17 mouse cellular contexts compared by ENCODE assay signal in genomic region chr9:113305761-113306160, GRCm38 (mm10).
A peak's percentile ranks its signal among the peaks of the same experiment; 100 is the strongest.
DNase-seq lines count a peak whose midpoint lies in the region.
"Had no signal": no experiment of that assay in that cellular context is flagged by ENCODE, and none has a peak within 500 bp of the region (broad histone marks: within the 10 kb centered on the region; RNA-seq: fewer than 3 reads in every experiment).

No protein-coding gene starts in this region.

- DNase-seq in cerebellum, postnatal 10 days: peak; percentile 16 to 44
- no peak for DNase-seq in cerebellum, adult 11 months
- peak; percentile 16 to 33 for DNase-seq in layer of hippocampus, postnatal 14 days (ENCODE audit: low spot score in 2 of 2)
- no peak for DNase-seq in layer of hippocampus, postnatal 25 days (ENCODE audit: extremely low spot score in 1 of 2, low spot score in 1 of 2)
- DNase-seq in right cerebral cortex, postnatal 25 days: peak; percentile 49
- no peak for DNase-seq in right cerebral cortex, postnatal 14 days
- DNase-seq in gastrocnemius, postnatal 14 days: no peak
- no peak for DNase-seq in heart, postnatal 4 days
- DNase-seq: cerebellum, adult 18-20 months; embryo, embryonic 11 days; gastrocnemius, postnatal 36 days; heart, postnatal 14 days; kidney, postnatal 10 days; liver; lung, adult 18-20 months; lung, postnatal 36 days; thymus, postnatal 14 days had no signal

- intact Hi-C loops in gastrocnemius, postnatal 14 days (cut with DNase I; ENCODE audit: low total_unique reads): no loop called here

Comparison
In these comparisons a context has a peak if more than half of its experiments do, and no peak if none do; other contexts are left out.
1. DNase-seq: peak in cerebellum, postnatal 10 days (2 of 2), layer of hippocampus, postnatal 14 days (2 of 2) and right cerebral cortex, postnatal 25 days (single experiment); none in cerebellum, adult 11 months (single experiment), layer of hippocampus, postnatal 25 days (0 of 2), right cerebral cortex, postnatal 14 days (single experiment), gastrocnemius, postnatal 14 days (single experiment) and heart, postnatal 4 days (single experiment).